Mouse (Mus musculus) midbrain, embryonic 15.5 days (tissue): ENCODE measurements around the gene Mad1l1. TPM values are rescaled to one million over a fixed set of nuclear protein-coding genes. Genes with fewer than 3 reads are reported as not detected.
A peak's percentile ranks its signal among the peaks of the same experiment; 100 is the strongest.

ENCODE experiments used
- ATAC-seq: fragments of 200-750 bp; cut with Nextera tagmentation; replicated peaks from 2 replicates; pipeline ENCODE4 v1.8.0; 2017; ENCODE audit warnings: moderate TSS enrichment
- H3K27ac ChIP-seq: fragments of 300-500 bp; sonication (generic); 2 replicates; pipeline ENCODE4 v1.5.1; 2015; ENCODE audit warnings: mild to moderate bottlenecking, inconsistent platforms
- H3K27me3 ChIP-seq: fragments of 300-500 bp; sonication (generic); replicated peaks from 2 replicates; pipeline ENCODE4 v1.6.1; 2015; ENCODE audit warnings: inconsistent platforms
- H3K36me3 ChIP-seq: fragments of 300-500 bp; sonication (generic); replicated peaks from 2 replicates; pipeline ENCODE4 v1.6.1; 2015; ENCODE audit warnings: inconsistent platforms
- H3K4me1 ChIP-seq: fragments of 300-500 bp; sonication (generic); 2 replicates; pipeline ENCODE4 v1.6.1; 2015; ENCODE audit warnings: inconsistent platforms
- H3K4me2 ChIP-seq: fragments of 300-500 bp; sonication (generic); 2 replicates; pipeline ENCODE4 v1.6.1; 2015; ENCODE audit warnings: inconsistent platforms, mild to moderate bottlenecking, moderate library complexity
- H3K4me3 ChIP-seq: fragments of 300-500 bp; sonication (generic); 2 replicates; pipeline ENCODE4 v1.5.1; 2015; ENCODE audit warnings: mild to moderate bottlenecking, inconsistent platforms
- H3K9ac ChIP-seq: fragments of 300-500 bp; sonication (generic); 2 replicates; pipeline ENCODE4 v1.6.1; 2015; ENCODE audit warnings: mild to moderate bottlenecking, inconsistent platforms
- H3K9me3 ChIP-seq: fragments of 300-500 bp; sonication (generic); 2 replicates; pipeline ENCODE4 v1.6.1; 2016; ENCODE audit warnings: inconsistent platforms
- WGBS: fragments of 180-500 bp; shearing (Covaris S2); methylation state at CpG from one replicate; pipeline ENCODE4 v1.1.7; 2015; ENCODE audit warnings: mixed read lengths; 5-methylcytosine and 5-hydroxymethylcytosine counted together
- polyA plus RNA-seq: library from polyadenylated mRNA; unstranded; fragments of >200 nt; fragmentation: Nextera tagmentation; extraction: Ambion mirVana; gene quantifications from 2 replicates; pipeline ENCODE4 v1.2.1, GENCODE M21; 2015

Gene Mad1l1
- polyA plus RNA-seq, 1 experiment from 2014 or later, result 35.4 TPM

- Histone ChIP-seq H3K4me2 (no peak overlapping the region), H3K27me3 (no peaks in the 10 kb centered on the region), H3K9me3 (no peaks in the 10 kb centered on the region), H3K4me1 (peaks cover 13% of the 10 kb centered on the region; the same call in 1 of the 2 replicates), H3K27ac (no peak overlapping the region), H3K36me3 (no peaks in the 10 kb centered on the region), H3K4me3 (no peak overlapping the region), H3K9ac (no peak overlapping the region)
- ATAC-seq, result no peak
- WGBS, result 93% methylated on average over 3 of the region's 3 CpGs
Measured at GRCm38 (mm10) chr5:140041055-140041454, 280.3 kb downstream of the Mad1l1 start.

- H3K9me3 ChIP-seq, result no peaks in the 10 kb centered on the region
- no peak overlapping the region for H3K4me2 ChIP-seq
- no peaks in the 10 kb centered on the region for H3K36me3 ChIP-seq
- no peak for ATAC-seq
- WGBS, result 81% methylated on average over 6 of the region's 6 CpGs
- H3K9ac ChIP-seq, result no peak overlapping the region
- no peaks in the 10 kb centered on the region for H3K27me3 ChIP-seq
- no peak overlapping the region for H3K4me3 ChIP-seq
- no peak overlapping the region for H3K27ac ChIP-seq
- H3K4me1 ChIP-seq, result peaks cover 10% of the 10 kb centered on the region; the same call in 1 of the 2 replicates
Measured at GRCm38 (mm10) chr5:140037587-140038233, 283.6 kb downstream of the Mad1l1 start.

GRCm38 (mm10) chr5:140035641-140036040 lies 285.7 kb downstream of the Mad1l1 start:
- Histone ChIP-seq H3K27me3 (no peaks in the 10 kb centered on the region), H3K9me3 (no peaks in the 10 kb centered on the region), H3K4me3 (no peak overlapping the region), H3K4me1 (peaks cover 4% of the 10 kb centered on the region; the same call in 1 of the 2 replicates), H3K27ac (no peak overlapping the region), H3K4me2 (no peak overlapping the region), H3K36me3 (no peaks in the 10 kb centered on the region), H3K9ac (no peak overlapping the region)
- no peak for ATAC-seq
- WGBS, result 69% methylated on average over 3 of the region's 3 CpGs

GRCm38 (mm10) chr5:140035025-140035330 lies 286.4 kb downstream of the Mad1l1 start:
- no peak overlapping the region for H3K4me3 ChIP-seq
- H3K4me1 ChIP-seq, result peaks cover 4% of the 10 kb centered on the region; the same call in 1 of the 2 replicates
- H3K9me3 ChIP-seq, result no peaks in the 10 kb centered on the region
- no peaks in the 10 kb centered on the region for H3K36me3 ChIP-seq
- no peak for ATAC-seq
- no peak overlapping the region for H3K27ac ChIP-seq
- no peak overlapping the region for H3K4me2 ChIP-seq
- WGBS, result 41% methylated on average over 1 of the region's 1 CpGs
- H3K27me3 ChIP-seq, result no peaks in the 10 kb centered on the region
- no peak overlapping the region for H3K9ac ChIP-seq

GRCm38 (mm10) chr5:140034300-140035024 lies 286.9 kb downstream of the Mad1l1 start:
- H3K27ac ChIP-seq, result no peak overlapping the region

GRCm38 (mm10) chr5:140026366-140026765 lies 295.0 kb downstream of the Mad1l1 start:
- Histone ChIP-seq H3K36me3 (no peaks in the 10 kb centered on the region), H3K27me3 (no peaks in the 10 kb centered on the region), H3K9me3 (no peaks in the 10 kb centered on the region), H3K27ac (no peak overlapping the region), H3K4me1 (no peaks in the 10 kb centered on the region; the same call in 1 of the 2 replicates), H3K9ac (no peak overlapping the region), H3K4me2 (no peak overlapping the region), H3K4me3 (no peak overlapping the region)
- 92% methylated on average over 4 of the region's 4 CpGs for WGBS
- no peak for ATAC-seq

More at GRCm38 (mm10) chr5:140034300-140035024, 286.9 kb downstream of the Mad1l1 start:
- no peak for ATAC-seq
- H3K9me3 ChIP-seq, result no peaks in the 10 kb centered on the region
- peaks cover 4% of the 10 kb centered on the region; the same call in 1 of the 2 replicates for H3K4me1 ChIP-seq
- no peak overlapping the region for H3K4me3 ChIP-seq
- 98% methylated on average over 5 of the region's 5 CpGs for WGBS
- H3K9ac ChIP-seq, result no peak overlapping the region
- no peak overlapping the region for H3K4me2 ChIP-seq
- H3K27me3 ChIP-seq, result no peaks in the 10 kb centered on the region
- no peaks in the 10 kb centered on the region for H3K36me3 ChIP-seq

- Histone ChIP-seq H3K4me1 (no peaks in the 10 kb centered on the region; the same call in 1 of the 2 replicates), H3K4me3 (no peak overlapping the region), H3K27ac (no peak overlapping the region), H3K36me3 (no peaks in the 10 kb centered on the region), H3K9me3 (no peaks in the 10 kb centered on the region), H3K27me3 (no peaks in the 10 kb centered on the region), H3K4me2 (no peak overlapping the region), H3K9ac (no peak overlapping the region)
- no peak for ATAC-seq
- WGBS, result 91% methylated on average over 2 of the region's 2 CpGs
Measured at GRCm38 (mm10) chr5:140025301-140025700, 296.1 kb downstream of the Mad1l1 start.

- WGBS, result 39% methylated on average over 3 of the region's 3 CpGs
- no peak overlapping the region for H3K9ac ChIP-seq
- H3K27ac ChIP-seq, result no peak overlapping the region
Measured at GRCm38 (mm10) chr5:140023941-140024500, 297.3 kb downstream of the Mad1l1 start.

GRCm38 (mm10) chr5:140022861-140023260 lies 298.5 kb downstream of the Mad1l1 start:
- no peaks in the 10 kb centered on the region for H3K9me3 ChIP-seq
- 75% methylated on average over 6 of the region's 6 CpGs for WGBS
- no peaks in the 10 kb centered on the region; the same call in 1 of the 2 replicates for H3K4me1 ChIP-seq
- H3K9ac ChIP-seq, result no peak overlapping the region
- H3K4me2 ChIP-seq, result no peak overlapping the region
- H3K27ac ChIP-seq, result no peak overlapping the region
- no peak for ATAC-seq
- no peaks in the 10 kb centered on the region for H3K36me3 ChIP-seq
- no peak overlapping the region for H3K4me3 ChIP-seq
- H3K27me3 ChIP-seq, result no peaks in the 10 kb centered on the region

More at GRCm38 (mm10) chr5:140023941-140024500, 297.3 kb downstream of the Mad1l1 start:
- no peaks in the 10 kb centered on the region; the same call in 1 of the 2 replicates for H3K4me1 ChIP-seq
- peak; percentile 69; the same call in 1 of the 2 replicates for ATAC-seq
- H3K4me3 ChIP-seq, result no peak overlapping the region
- H3K27me3 ChIP-seq, result no peaks in the 10 kb centered on the region
- H3K36me3 ChIP-seq, result no peaks in the 10 kb centered on the region
- H3K4me2 ChIP-seq, result no peak overlapping the region
- H3K9me3 ChIP-seq, result no peaks in the 10 kb centered on the region

- no peak overlapping the region for H3K27ac ChIP-seq
Measured at GRCm38 (mm10) chr5:140021755-140022154, 299.6 kb downstream of the Mad1l1 start.

GRCm38 (mm10) chr5:140019616-140020015 lies 301.7 kb downstream of the Mad1l1 start:
- no peak for ATAC-seq
- Histone ChIP-seq H3K9ac (no peak overlapping the region), H3K4me2 (no peak overlapping the region), H3K9me3 (no peaks in the 10 kb centered on the region), H3K27ac (no peak overlapping the region), H3K27me3 (no peaks in the 10 kb centered on the region), H3K36me3 (no peaks in the 10 kb centered on the region), H3K4me1 (no peaks in the 10 kb centered on the region; the same call in 1 of the 2 replicates), H3K4me3 (no peak overlapping the region)
- 90% methylated on average over 1 of the region's 1 CpGs for WGBS

More at GRCm38 (mm10) chr5:140021755-140022154, 299.6 kb downstream of the Mad1l1 start:
- Histone ChIP-seq H3K27me3 (no peaks in the 10 kb centered on the region), H3K36me3 (no peaks in the 10 kb centered on the region), H3K4me3 (no peak overlapping the region), H3K9me3 (no peaks in the 10 kb centered on the region), H3K9ac (no peak overlapping the region), H3K4me1 (no peaks in the 10 kb centered on the region; the same call in 1 of the 2 replicates), H3K4me2 (no peak overlapping the region)
- 69% methylated on average over 10 of the region's 10 CpGs for WGBS
- ATAC-seq, result no peak

GRCm38 (mm10) chr5:140018780-140019179 lies 302.6 kb downstream of the Mad1l1 start:
- WGBS, result 79% methylated on average over 7 of the region's 7 CpGs
- H3K9ac ChIP-seq, result no peak overlapping the region
- H3K9me3 ChIP-seq, result no peaks in the 10 kb centered on the region
- H3K36me3 ChIP-seq, result no peaks in the 10 kb centered on the region
- peaks cover 3% of the 10 kb centered on the region; the same call in 1 of the 2 replicates for H3K4me1 ChIP-seq
- no peak overlapping the region for H3K4me2 ChIP-seq
- H3K4me3 ChIP-seq, result no peak overlapping the region
- no peak overlapping the region for H3K27ac ChIP-seq
- peaks cover 3% of the 10 kb centered on the region; the same call in 1 of the 2 replicates for H3K27me3 ChIP-seq
- no peak for ATAC-seq
